16 mouse cellular contexts compared by ENCODE assay signal in the genomic region with DNA sequence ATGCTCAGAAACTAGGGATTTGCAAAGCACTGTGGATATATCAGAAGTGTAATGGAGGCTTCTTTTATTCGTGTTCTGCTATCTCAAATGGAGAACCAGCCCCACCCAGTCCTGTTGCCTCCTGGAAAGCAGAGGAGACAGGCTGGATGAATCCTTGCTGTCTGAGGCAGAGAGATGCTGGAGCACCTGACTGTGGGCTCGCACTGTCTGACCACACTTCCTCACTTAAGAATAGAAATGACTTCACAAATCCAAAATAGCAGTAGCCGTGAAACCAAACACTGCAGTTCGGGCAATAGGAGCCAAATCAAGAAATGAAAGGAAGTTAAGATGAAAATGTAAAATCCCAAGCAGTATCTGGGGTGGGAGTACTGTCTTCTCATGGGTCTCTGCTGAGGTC.
"Had no signal": no experiment of that assay in that cellular context is flagged by ENCODE, and none has a peak within 500 bp of the region (broad histone marks: within the 10 kb centered on the region; RNA-seq: fewer than 3 reads in every experiment).

No protein-coding gene starts in this region.

- H3K4me2 ChIP-seq: liver, embryonic 11.5 days; liver, embryonic 15.5 days; midbrain, embryonic 15.5 days; neural tube, embryonic 12.5 days had no signal

- H3K9me3 ChIP-seq: limb, embryonic 10.5 days; liver, embryonic 15.5 days; midbrain, embryonic 15.5 days; neural tube, embryonic 12.5 days had no signal

- H3K27me3 ChIP-seq: liver, embryonic 15.5 days; midbrain, embryonic 15.5 days; neural tube, embryonic 12.5 days had no signal

- H3K9ac ChIP-seq: liver, embryonic 15.5 days; midbrain, embryonic 15.5 days; neural tube, embryonic 12.5 days had no signal

- DNase-seq: kidney, adult 11 months; kidney, adult 9 months; kidney, postnatal 10 days; kidney, postnatal 4 days; lung, adult 2 months; lung, postnatal 36 days; thymus, adult 18-20 months; thymus, postnatal 25 days had no signal

- H3K27ac ChIP-seq: layer of hippocampus, adult 2 months; limb, embryonic 10.5 days; liver, embryonic 15.5 days; midbrain, embryonic 15.5 days; neural tube, embryonic 12.5 days; stomach, postnatal 0 days had no signal

- H3K4me3 ChIP-seq: layer of hippocampus, adult 2 months; limb, embryonic 10.5 days; liver, embryonic 15.5 days; midbrain, embryonic 15.5 days; neural tube, embryonic 12.5 days had no signal

- H3K36me3 ChIP-seq: limb, embryonic 10.5 days; liver, embryonic 15.5 days; midbrain, embryonic 15.5 days; neural tube, embryonic 12.5 days had no signal

- H3K4me1 ChIP-seq: limb, embryonic 10.5 days; liver, embryonic 15.5 days; midbrain, embryonic 15.5 days; neural tube, embryonic 12.5 days had no signal

- ATAC-seq: lung, postnatal 0 days; midbrain, embryonic 15.5 days had no signal
